Mouse (Mus musculus): ENCODE results near the gene Cltb. TPM values are rescaled to one million over a fixed set of nuclear protein-coding genes. Genes with fewer than 3 reads are reported as not detected.

Cltb gene
- polyA plus RNA-seq (2012; rRNA removed; ENCODE audit: low replicate concordance) = 40.9 and 68.4 TPM in 2 replicates

GRCm38 (mm10) chr13:54610972-54611754 is at the start of gene Cltb:
Gene Cltb (minus strand): TSS chr13:54611344.

GRCm38 (mm10) chr13:54621155-54621932 is 10.2 kb upstream of the Cltb start, which contains the start of gene Faf2:
Gene Faf2 (plus strand): TSS chr13:54621784.

GRCm38 (mm10) chr13:54589996-54590951 is 20.9 kb downstream of the Cltb start, which contains the start of the genes Nop16 and Higd2a:
Gene Nop16 (minus strand): TSS chr13:54590090.
Gene Higd2a (plus strand): TSS chr13:54590207.

GRCm38 (mm10) chr13:54574854-54575481 is 36.2 kb downstream of the Cltb start, which contains the start of gene Arl10:
Gene Arl10 (plus strand): TSS chr13:54575015.

GRCm38 (mm10) chr13:54565201-54565581 is 46.0 kb downstream of the Cltb start, which contains the start of gene 4833439L19Rik:
Gene 4833439L19Rik (minus strand): TSS chr13:54565435.

Other genes starting within 250 kb of the Cltb start
- gene Cplx2, start 240.0 kb downstream of the Cltb start, polyA plus RNA-seq (2012; rRNA removed; ENCODE audit: low replicate concordance) = 5.1 and 25.4 TPM in 2 replicates
- gene Thoc3, start 142.5 kb downstream of the Cltb start, polyA plus RNA-seq (2012; rRNA removed; ENCODE audit: low replicate concordance) = 34.1 and 44.3 TPM in 2 replicates
- gene Simc1, start 107.6 kb downstream of the Cltb start, polyA plus RNA-seq (2012; rRNA removed; ENCODE audit: low replicate concordance) = 6.7 and 13.6 TPM in 2 replicates
- 118 and 142 TPM in 2 replicates for gene 4833439L19Rik, start 45.9 kb downstream of the Cltb start, polyA plus RNA-seq (2012; rRNA removed; ENCODE audit: low replicate concordance)
- gene Arl10, start 36.3 kb downstream of the Cltb start, polyA plus RNA-seq (2012; rRNA removed; ENCODE audit: low replicate concordance) = 23.0 and 32.7 TPM in 2 replicates
- gene Nop16, start 21.3 kb downstream of the Cltb start, polyA plus RNA-seq (2012; rRNA removed; ENCODE audit: low replicate concordance) = 10.1 and 18.2 TPM in 2 replicates
- gene Higd2a, start 21.1 kb downstream of the Cltb start, polyA plus RNA-seq (2012; rRNA removed; ENCODE audit: low replicate concordance) = 131 and 268 TPM in 2 replicates
- 27.0 and 43.0 TPM in 2 replicates for gene Faf2, start 10.4 kb upstream of the Cltb start, polyA plus RNA-seq (2012; rRNA removed; ENCODE audit: low replicate concordance)
- gene Rnf44, start 82.6 kb upstream of the Cltb start, polyA plus RNA-seq (2012; rRNA removed; ENCODE audit: low replicate concordance) = 117 and 169 TPM in 2 replicates
- gene Cdhr2, start 90.1 kb upstream of the Cltb start, polyA plus RNA-seq (2012; rRNA removed; ENCODE audit: low replicate concordance) = 0.05 and 0.10 TPM in 2 replicates
- gene Gprin1, start 138.5 kb upstream of the Cltb start, polyA plus RNA-seq (2012; rRNA removed; ENCODE audit: low replicate concordance) = 0.30 and 0.35 TPM in 2 replicates
- 0.23 TPM in 1 of 2 replicates, not detected in the other for gene Sncb, start 155.3 kb upstream of the Cltb start, polyA plus RNA-seq (2012; rRNA removed; ENCODE audit: low replicate concordance)
- gene Eif4e1b, start 172.7 kb upstream of the Cltb start, polyA plus RNA-seq (2012; rRNA removed; ENCODE audit: low replicate concordance) = not detected in 2 replicates
- 31.1 and 92.2 TPM in 2 replicates for gene Tspan17, start 178.0 kb upstream of the Cltb start, polyA plus RNA-seq (2012; rRNA removed; ENCODE audit: low replicate concordance)